Mouse (Mus musculus) midbrain, embryonic 11.5 days (tissue): Measurements from ENCODE around the gene Srsf3. TPM values are rescaled to one million over a fixed set of nuclear protein-coding genes. Genes with fewer than 3 reads are reported as not detected.
"Not testable (repeated sequence)": the region's sequence is repeated elsewhere in the genome, so short reads cannot be mapped to it uniquely, and the experiment has no call there.

Experiments
- ATAC-seq: fragments of 200-750 bp; cut with Nextera tagmentation; 2 replicates; pipeline ENCODE4 v1.8.0; 2017; ENCODE audit warnings: moderate TSS enrichment, moderate library complexity; ENCODE audit not compliant: low FRiP score
- DNase-seq: peaks from one replicate; pipeline ENCODE4 v3.0.0; 2015; ENCODE audit warnings: low spot score; ENCODE audit errors: missing footprints
- H3K27ac ChIP-seq: fragments of 300-500 bp; sonication (generic); 2 replicates; pipeline ENCODE4 v1.5.1; 2014; ENCODE audit warnings: low read depth, low read length
- H3K27me3 ChIP-seq: fragments of 300-500 bp; sonication (generic); 2 replicates; pipeline ENCODE4 v1.6.1; 2014; ENCODE audit warnings: mild to moderate bottlenecking, low read length, moderate library complexity, mixed read lengths; ENCODE audit not compliant: control insufficient read depth, insufficient read depth
- H3K36me3 ChIP-seq: fragments of 300-500 bp; sonication (generic); 2 replicates; pipeline ENCODE4 v1.6.1; 2014; ENCODE audit warnings: mild to moderate bottlenecking, low read length, moderate library complexity, mixed read lengths; ENCODE audit not compliant: control insufficient read depth, insufficient read depth
- H3K4me1 ChIP-seq: fragments of 300-500 bp; sonication (generic); 2 replicates; pipeline ENCODE4 v1.6.1; 2014; ENCODE audit warnings: low read length; ENCODE audit not compliant: control insufficient read depth, insufficient read depth
- H3K4me2 ChIP-seq: fragments of 300-500 bp; sonication (generic); 2 replicates; pipeline ENCODE4 v1.6.1; 2014; ENCODE audit warnings: mild to moderate bottlenecking, moderate library complexity
- H3K4me3 ChIP-seq: fragments of 300-500 bp; sonication (generic); 2 replicates; pipeline ENCODE4 v1.5.1; 2014; ENCODE audit warnings: low read depth, low read length
- H3K9ac ChIP-seq: fragments of 300-500 bp; sonication (generic); 2 replicates; pipeline ENCODE4 v1.6.1; 2014; ENCODE audit warnings: low read length
- H3K9me3 ChIP-seq: fragments of 300-500 bp; sonication (generic); 2 replicates; pipeline ENCODE4 v1.6.1; 2016; ENCODE audit warnings: low read length; ENCODE audit not compliant: control insufficient read depth
- WGBS: fragments of 180-500 bp; shearing (Covaris S2); extraction: QIAGEN DNeasy Blood & Tissue Kit; methylation state at CpG from one replicate; pipeline ENCODE4 v1.1.7; 2014; 5-methylcytosine and 5-hydroxymethylcytosine counted together
- polyA plus RNA-seq: library from polyadenylated mRNA; unstranded; fragments of >200 nt; fragmentation: Nextera tagmentation; extraction: Ambion mirVana; gene quantifications from 2 replicates; pipeline ENCODE4 v1.2.1, GENCODE M21; 2014

Gene Srsf3
- polyA plus RNA-seq, 1 experiment from 2014 or later, result 899 TPM

DNA sequence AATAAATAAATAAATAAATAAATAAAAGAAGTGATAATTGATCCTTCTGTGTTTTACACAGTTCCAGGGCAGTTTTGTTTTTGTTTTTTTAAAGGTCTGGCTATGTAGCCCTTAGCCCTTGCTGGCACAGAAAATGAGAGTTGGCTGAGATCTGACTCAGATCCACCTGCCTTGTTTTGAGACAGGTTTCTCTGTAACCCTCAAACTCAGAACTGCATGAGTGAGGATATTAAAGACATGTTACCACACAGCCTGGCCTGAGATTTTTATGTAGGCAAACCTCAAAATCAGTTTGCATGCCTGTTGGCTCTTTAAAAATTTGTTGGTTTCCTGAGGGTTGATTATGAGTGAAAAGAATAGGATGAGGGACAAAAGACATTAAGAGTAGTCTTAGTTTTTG, 3.1 kb downstream of the Srsf3 start:
- H3K9ac ChIP-seq, result no peak overlapping the region
- H3K36me3 ChIP-seq, result peaks cover 33% of the 10 kb centered on the region
- H3K4me3 ChIP-seq, result peak overlapping the region; percentile 4
- H3K9me3 ChIP-seq, result no peaks in the 10 kb centered on the region
- DNase-seq (peak; percentile 89), ATAC-seq (no peak)
- H3K27ac ChIP-seq, result no peak overlapping the region
- peak overlapping the region; percentile 98 for H3K4me2 ChIP-seq
- H3K27me3 ChIP-seq, result no peaks in the 10 kb centered on the region
- H3K4me1 ChIP-seq, result peaks cover 15% of the 10 kb centered on the region

DNA sequence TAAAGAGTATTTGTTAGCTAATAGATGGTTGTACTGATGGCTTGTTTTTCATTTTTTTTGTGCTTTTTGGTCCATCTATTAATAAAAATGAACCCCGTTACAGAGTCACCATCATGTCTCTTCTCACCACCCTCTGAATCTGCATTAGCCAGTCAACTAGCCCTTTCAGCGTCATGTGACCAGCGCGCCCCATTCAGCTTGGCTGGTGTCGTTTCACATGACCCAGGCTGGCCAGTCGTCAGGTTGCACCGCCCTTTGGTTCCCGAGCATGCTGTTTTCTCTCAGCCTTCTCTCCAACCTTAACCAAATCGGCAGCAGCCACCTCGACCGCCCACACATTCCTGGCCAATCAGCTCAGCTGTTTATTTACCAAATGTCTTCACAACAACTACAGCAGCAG, 6.9 kb downstream of the Srsf3 start:
- Histone ChIP-seq H3K9ac (no peak overlapping the region), H3K4me1 (peaks cover 10% of the 10 kb centered on the region; the same call in 1 of the 2 replicates), H3K9me3 (no peaks in the 10 kb centered on the region), H3K4me3 (no peak overlapping the region), H3K36me3 (peaks cover 43% of the 10 kb centered on the region), H3K4me2 (no peak overlapping the region), H3K27ac (no peak overlapping the region), H3K27me3 (no peaks in the 10 kb centered on the region)
- no peak for ATAC-seq
- DNase-seq, result no peak
- 78% methylated on average over 11 of the region's 11 CpGs for WGBS

DNA sequence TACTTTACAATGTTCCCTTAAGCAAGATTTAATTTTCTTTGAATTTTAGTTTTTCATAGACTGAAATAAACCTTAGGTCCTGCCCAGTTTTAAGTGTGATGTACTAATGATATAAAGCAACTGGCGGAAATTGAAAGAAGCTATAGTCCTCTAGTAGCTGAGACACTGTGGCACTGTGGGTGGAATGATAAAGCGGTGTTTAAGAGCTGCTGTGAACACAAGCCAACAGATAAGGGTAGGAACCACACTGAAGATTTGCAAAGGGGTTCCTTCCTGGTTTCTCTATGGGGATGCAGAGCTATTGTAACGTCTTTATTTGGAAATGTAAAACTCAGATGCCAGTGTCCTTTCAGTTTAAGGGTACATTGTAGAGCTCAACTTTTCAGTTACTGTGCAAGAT, 9.2 kb downstream of the Srsf3 start:
- not testable (repeated sequence) for H3K9ac ChIP-seq
- H3K36me3 ChIP-seq, result peaks cover 50% of the 10 kb centered on the region
- WGBS, result 85% methylated on average over 3 of the region's 3 CpGs

DNA sequence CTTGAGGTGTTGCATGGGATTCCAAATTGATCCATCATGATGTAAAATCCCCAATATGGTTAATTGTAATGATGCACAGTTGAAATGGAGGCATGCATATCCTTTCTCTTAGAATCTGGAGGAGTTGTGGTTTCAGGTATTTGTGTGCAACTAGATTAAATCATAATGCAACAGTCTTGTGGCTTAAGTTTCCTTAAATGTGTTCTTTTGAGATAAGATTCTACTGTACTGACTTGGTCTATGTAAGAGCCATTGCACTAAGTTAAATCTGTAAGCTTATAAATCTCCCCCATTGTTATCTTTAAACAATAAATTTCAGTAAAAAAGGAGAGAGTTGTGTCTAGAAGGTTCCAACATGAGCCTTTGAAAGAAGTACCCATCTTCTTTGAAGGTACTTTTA, 10.1 kb downstream of the Srsf3 start:
- Histone ChIP-seq H3K4me1 (peaks cover 1% of the 10 kb centered on the region; the same call in 1 of the 2 replicates), H3K9me3 (no peaks in the 10 kb centered on the region), H3K4me3 (no peak overlapping the region), H3K36me3 (peaks cover 43% of the 10 kb centered on the region), H3K4me2 (no peak overlapping the region), H3K27ac (no peak overlapping the region), H3K9ac (no peak overlapping the region), H3K27me3 (no peaks in the 10 kb centered on the region)
- DNase-seq (no peak), ATAC-seq (no peak)

More for the DNA sequence above, 9.2 kb downstream of the Srsf3 start:
- H3K27me3 ChIP-seq, H3K27ac ChIP-seq, H3K4me2 ChIP-seq, H3K9me3 ChIP-seq, H3K4me1 ChIP-seq, DNase-seq, H3K4me3 ChIP-seq, ATAC-seq: not testable (repeated sequence)

DNA sequence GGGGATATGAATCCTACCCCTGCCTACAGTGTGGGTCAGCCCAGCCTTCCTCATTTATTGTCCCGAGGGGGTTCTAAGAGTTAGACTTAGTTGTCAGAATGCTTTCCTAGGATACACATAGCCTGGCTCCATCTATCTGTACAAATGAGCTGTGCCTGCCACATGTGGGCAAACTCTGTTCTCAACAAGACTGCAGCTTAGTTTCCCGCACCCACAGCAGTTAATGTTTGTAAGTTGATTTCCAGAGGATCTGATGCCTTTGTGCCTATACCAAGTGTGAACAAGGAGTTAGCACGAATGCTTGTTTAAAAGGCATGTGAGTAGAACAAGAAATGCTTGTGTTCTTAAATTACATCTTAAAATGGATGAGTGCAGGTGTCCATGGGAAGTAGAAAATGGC, 11.2 kb downstream of the Srsf3 start:
- Histone ChIP-seq H3K4me3 (no peak overlapping the region), H3K9ac (no peak overlapping the region), H3K27me3 (no peaks in the 10 kb centered on the region), H3K36me3 (peaks cover 36% of the 10 kb centered on the region), H3K9me3 (no peaks in the 10 kb centered on the region), H3K27ac (no peak overlapping the region), H3K4me2 (no peak overlapping the region), H3K4me1 (no peaks in the 10 kb centered on the region)
- peak; percentile 88 for DNase-seq
- 89% methylated on average over 3 of the region's 3 CpGs for WGBS
- no peak for ATAC-seq

DNA sequence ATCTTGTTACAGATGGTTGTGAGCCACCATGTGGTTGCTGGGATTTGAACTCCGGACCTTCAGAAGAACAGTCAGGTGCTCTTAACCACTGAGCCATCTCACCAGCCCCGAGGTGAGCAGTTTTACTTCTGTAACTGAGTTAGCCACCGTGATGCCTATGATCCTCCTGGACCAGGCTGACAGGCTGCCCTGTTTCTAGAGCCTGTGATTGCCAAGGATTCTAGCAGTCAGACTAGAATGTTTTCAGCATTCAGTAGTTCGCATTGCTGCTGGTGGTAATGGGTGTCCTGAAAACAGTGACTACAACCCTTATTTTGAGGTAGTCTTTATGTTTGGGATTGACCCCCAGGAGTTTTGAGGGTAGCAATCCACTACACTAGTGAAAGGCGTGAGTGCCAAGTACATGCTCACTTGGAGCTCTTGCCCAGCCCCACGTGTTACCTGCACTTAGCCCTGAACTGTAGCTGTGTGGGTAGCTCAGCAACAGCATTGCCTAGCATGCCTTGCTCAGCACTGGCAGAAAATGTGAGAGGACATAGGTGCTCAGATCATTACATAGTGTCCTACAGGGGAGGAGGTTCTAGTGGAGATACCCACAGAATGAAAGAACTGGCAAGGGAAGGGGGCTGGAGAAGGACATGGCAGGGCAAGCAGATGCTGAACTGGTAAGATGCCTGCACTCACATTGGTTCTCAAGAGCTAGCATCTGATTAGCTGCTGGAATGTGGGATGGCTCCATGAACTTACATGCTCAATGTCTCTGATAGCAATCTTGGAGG, 11.9 kb downstream of the Srsf3 start:
- Histone ChIP-seq H3K27me3 (no peaks in the 10 kb centered on the region), H3K4me1 (no peaks in the 10 kb centered on the region), H3K4me2 (no peak overlapping the region), H3K9me3 (no peaks in the 10 kb centered on the region), H3K4me3 (no peak overlapping the region), H3K27ac (no peak overlapping the region), H3K9ac (no peak overlapping the region), H3K36me3 (peaks cover 31% of the 10 kb centered on the region)
- no peak for DNase-seq
- no peak for ATAC-seq
- WGBS, result 87% methylated on average over 6 of the region's 6 CpGs

DNA sequence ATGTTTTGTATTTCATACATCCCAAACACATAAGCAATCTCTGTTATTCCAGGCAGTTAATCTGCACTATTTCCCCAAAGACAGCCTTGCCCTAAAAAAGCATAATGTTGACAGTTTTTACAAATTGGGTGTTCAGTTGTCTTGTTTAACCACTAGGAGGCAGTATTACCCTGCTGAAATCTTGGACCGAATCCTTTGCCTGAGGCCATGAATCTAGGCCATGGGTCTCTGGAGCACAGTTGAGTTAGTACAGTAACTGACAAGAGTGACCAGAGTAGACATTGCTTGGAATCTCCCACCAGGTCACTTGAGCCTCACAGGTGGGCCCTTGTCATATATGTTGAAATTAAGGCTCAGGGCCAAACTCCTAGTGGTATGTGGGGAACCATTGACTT, 12.5 kb downstream of the Srsf3 start:
- ATAC-seq, result no peak
- no peak overlapping the region for H3K27ac ChIP-seq
- 82% methylated on average over 1 of the region's 1 CpGs for WGBS
- no peaks in the 10 kb centered on the region for H3K4me1 ChIP-seq
- H3K4me2 ChIP-seq, result no peak overlapping the region
- no peak overlapping the region for H3K4me3 ChIP-seq
- no peak overlapping the region for H3K9ac ChIP-seq
- peak; percentile 96 for DNase-seq
- H3K36me3 ChIP-seq, result peaks cover 26% of the 10 kb centered on the region
- H3K27me3 ChIP-seq, result no peaks in the 10 kb centered on the region
- H3K9me3 ChIP-seq, result no peaks in the 10 kb centered on the region

DNA sequence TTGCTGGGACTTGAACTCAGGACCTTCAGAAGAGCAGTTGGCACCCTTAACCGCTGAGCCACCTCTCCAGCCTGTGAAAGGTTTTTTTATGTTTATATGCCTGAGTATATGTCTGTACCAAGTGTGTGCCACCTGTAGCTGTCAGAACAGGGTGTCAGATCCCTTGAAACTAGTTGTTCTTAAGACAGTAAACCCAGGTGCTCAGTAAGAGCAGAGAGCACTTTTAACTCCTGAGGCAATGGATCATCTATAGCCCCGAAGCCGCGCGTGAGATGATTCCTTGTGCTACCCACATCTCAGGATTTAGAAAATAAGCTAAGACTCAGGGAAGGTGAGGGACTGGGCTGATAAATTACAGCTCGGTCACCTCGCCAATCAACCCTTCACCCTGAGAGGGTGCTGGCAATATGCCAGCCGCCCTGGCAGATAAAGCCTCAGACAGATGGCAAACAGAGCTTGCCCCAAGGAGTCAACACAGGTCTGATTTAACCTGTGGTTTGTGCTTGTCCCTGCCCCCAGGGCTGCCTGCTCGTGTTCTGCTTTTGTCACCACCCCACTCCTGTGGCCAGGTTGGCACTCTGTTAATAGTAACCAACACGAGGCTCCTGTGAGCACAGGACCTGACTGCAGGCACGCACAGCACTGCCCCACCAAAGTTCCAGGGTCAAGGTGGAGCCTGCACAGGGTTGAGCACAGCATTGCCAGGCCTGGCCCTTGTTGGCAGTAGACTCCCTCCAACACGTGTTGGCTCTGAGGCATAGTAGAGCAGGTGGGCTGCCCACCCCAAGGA, 13.5 kb downstream of the Srsf3 start:
- H3K9ac ChIP-seq, result no peak overlapping the region
- 85% methylated on average over 12 of the region's 12 CpGs for WGBS
- no peak overlapping the region for H3K27ac ChIP-seq
- H3K4me1 ChIP-seq, result no peaks in the 10 kb centered on the region
- H3K27me3 ChIP-seq, result no peaks in the 10 kb centered on the region
- peaks cover 20% of the 10 kb centered on the region for H3K36me3 ChIP-seq
- no peak overlapping the region for H3K4me2 ChIP-seq
- H3K4me3 ChIP-seq, result no peak overlapping the region
- peak; percentile 14; the same call in 1 of the 2 replicates for ATAC-seq
- no peak for DNase-seq
- H3K9me3 ChIP-seq, result no peaks in the 10 kb centered on the region

DNA sequence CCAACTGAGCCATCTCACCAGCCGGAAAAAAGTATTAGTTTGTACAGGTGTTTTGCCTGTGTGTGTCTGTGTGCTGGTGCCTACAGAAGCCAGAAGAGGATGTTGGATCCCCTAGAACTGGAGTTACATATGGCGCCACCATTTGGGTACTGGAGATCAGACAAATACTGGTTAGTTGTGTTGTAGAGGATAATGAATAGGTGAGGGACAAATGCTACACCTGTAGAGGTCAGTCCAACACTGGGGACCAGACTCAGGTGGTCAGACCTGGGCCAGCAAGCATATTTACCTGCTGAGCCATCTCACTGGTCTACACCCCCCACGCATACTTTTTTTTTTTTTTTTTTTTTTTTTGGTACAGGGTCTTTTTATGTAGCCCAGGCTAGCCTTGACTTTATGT, 14.4 kb downstream of the Srsf3 start:
- Histone ChIP-seq H3K4me1 (no peaks in the 10 kb centered on the region), H3K4me2 (no peak overlapping the region), H3K9ac (no peak overlapping the region), H3K9me3 (no peaks in the 10 kb centered on the region), H3K27me3 (no peaks in the 10 kb centered on the region), H3K4me3 (no peak overlapping the region), H3K36me3 (peaks cover 20% of the 10 kb centered on the region), H3K27ac (no peak overlapping the region)
- 91% methylated on average over 3 of the region's 3 CpGs for WGBS
- ATAC-seq (no peak), DNase-seq (no peak)
